Mouse (Mus musculus) liver, adult 2 months (tissue): ENCODE results near the gene Pi4k2a.
"Not testable (repeated sequence)": the region's sequence is repeated elsewhere in the genome, so short reads cannot be mapped to it uniquely, and the experiment has no call there.

Source experiments
- CTCF ChIP-seq: fragments of 200-500 bp; IDR thresholded peaks from 2 replicates; pipeline ENCODE4 v1.5.1; 2011; ENCODE audit warnings: low read depth, low read length, control low read depth
- POLR2A ChIP-seq: fragments of 200-500 bp; IDR thresholded peaks from 2 replicates; pipeline ENCODE4 v1.6.1; 2011; ENCODE audit warnings: low read length, control low read depth; ENCODE audit not compliant: insufficient read depth; ENCODE audit errors: extremely low read depth

GRCm38 (mm10) chr19:42081613-42082012 lies 8.7 kb upstream of the Pi4k2a start:
- TF ChIP-seq POLR2A, CTCF: not testable (repeated sequence)
